ENCODE assay signal across 16 mouse cellular contexts in the genomic region with DNA sequence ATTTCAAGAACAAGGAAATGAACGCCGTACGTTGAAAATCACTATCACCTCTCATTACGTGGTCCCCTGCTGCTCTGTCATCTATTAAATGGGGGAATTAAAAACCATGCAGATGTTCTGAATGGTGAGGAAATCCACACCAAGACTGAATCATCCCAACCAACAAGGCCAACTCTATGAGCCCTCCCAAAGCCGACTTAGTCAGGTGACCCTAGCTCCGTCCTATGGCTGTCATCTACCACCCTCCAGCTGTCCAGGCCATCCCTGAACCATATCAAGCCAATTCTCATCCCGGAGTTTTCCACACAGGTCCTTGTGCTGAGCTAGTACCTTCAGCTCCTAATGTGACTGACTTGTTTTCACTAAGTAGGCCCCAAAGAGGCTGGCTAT. TPM values are rescaled to one million over a fixed set of nuclear protein-coding genes. Genes with fewer than 3 reads are reported as not detected.
DNase-seq lines count a peak whose midpoint lies in the region; ATAC-seq lines count a peak whose summit lies in the region.
"Had no signal": no experiment of that assay in that cellular context is flagged by ENCODE, and none has a peak within 500 bp of the region (broad histone marks: within the 10 kb centered on the region; RNA-seq: fewer than 3 reads in every experiment).

No protein-coding gene starts in this region.

- no peaks in the 10 kb centered on the region for H3K9me3 ChIP-seq in midbrain, embryonic 12.5 days
- no peaks in the 10 kb centered on the region for H3K9me3 ChIP-seq in midbrain, embryonic 10.5 days (replicated peaks)
- no peaks in the 10 kb centered on the region for H3K9me3 ChIP-seq in forebrain, embryonic 12.5 days
- H3K9me3 ChIP-seq in stomach, embryonic 14.5 days (ENCODE audit: control insufficient read depth, low read depth, low read length) = no peaks in the 10 kb centered on the region
- H3K9me3 ChIP-seq: G1E; limb, embryonic 13.5 days had no signal

- no peak overlapping the region for H3K4me2 ChIP-seq in midbrain, embryonic 12.5 days (replicated peaks)
- no peak overlapping the region for H3K4me2 ChIP-seq in forebrain, embryonic 12.5 days
- H3K4me2 ChIP-seq in stomach, embryonic 14.5 days (replicated peaks; ENCODE audit: low read depth, low read length) = no peak overlapping the region
- H3K4me2 ChIP-seq: limb, embryonic 13.5 days had no signal

- peaks cover 13% of the 10 kb centered on the region for H3K4me1 ChIP-seq in midbrain, embryonic 12.5 days
- peaks cover 15% of the 10 kb centered on the region; the same call in 1 of the 2 replicates for H3K4me1 ChIP-seq in midbrain, embryonic 10.5 days
- peaks cover 15% of the 10 kb centered on the region for H3K4me1 ChIP-seq in forebrain, embryonic 12.5 days
- no peaks in the 10 kb centered on the region for H3K4me1 ChIP-seq in stomach, embryonic 14.5 days (ENCODE audit: control insufficient read depth, insufficient read depth, low read length)
- H3K4me1 ChIP-seq: limb, embryonic 13.5 days had no signal

- 79% methylated on average over 7 of the region's 7 CpGs for WGBS in midbrain, embryonic 12.5 days
- WGBS in midbrain, embryonic 10.5 days = 90% methylated on average over 7 of the region's 7 CpGs
- 71% methylated on average over 7 of the region's 7 CpGs for WGBS in forebrain, embryonic 12.5 days
- WGBS in stomach, embryonic 14.5 days = 82% methylated on average over 7 of the region's 7 CpGs

- H3K4me3 ChIP-seq in midbrain, embryonic 12.5 days = no peak overlapping the region
- H3K4me3 ChIP-seq in midbrain, embryonic 10.5 days = no peak overlapping the region
- H3K4me3 ChIP-seq in forebrain, embryonic 12.5 days (replicated peaks) = no peak overlapping the region
- no peak overlapping the region for H3K4me3 ChIP-seq in stomach, embryonic 14.5 days (ENCODE audit: low read depth, low read length)
- H3K4me3 ChIP-seq: limb, embryonic 13.5 days had no signal

- H3K27me3 ChIP-seq in midbrain, embryonic 12.5 days = no peaks in the 10 kb centered on the region
- H3K27me3 ChIP-seq in midbrain, embryonic 10.5 days (ENCODE audit: low read depth, poor library complexity, severe bottlenecking) = no peaks in the 10 kb centered on the region
- no peaks in the 10 kb centered on the region for H3K27me3 ChIP-seq in forebrain, embryonic 12.5 days
- no peaks in the 10 kb centered on the region for H3K27me3 ChIP-seq in stomach, embryonic 14.5 days (ENCODE audit: control insufficient read depth, insufficient read depth, low read length)
- H3K27me3 ChIP-seq: limb, embryonic 13.5 days had no signal

- no peaks in the 10 kb centered on the region for H3K36me3 ChIP-seq in midbrain, embryonic 12.5 days
- peaks cover 47% of the 10 kb centered on the region for H3K36me3 ChIP-seq in midbrain, embryonic 10.5 days
- peaks cover 30% of the 10 kb centered on the region for H3K36me3 ChIP-seq in forebrain, embryonic 12.5 days (replicated peaks)
- no peaks in the 10 kb centered on the region for H3K36me3 ChIP-seq in stomach, embryonic 14.5 days (ENCODE audit: control insufficient read depth, insufficient read depth, low read length)
- H3K36me3 ChIP-seq: G1E; limb, embryonic 13.5 days had no signal

- peak; percentile 70 for DNase-seq in heart, adult 11 months
- no peak for DNase-seq in heart, adult 18-20 months
- no peak for DNase-seq in midbrain, embryonic 10.5 days (ENCODE audit: low spot score)
- DNase-seq in B cell, adult 2 months = no peak
- DNase-seq in adrenal gland, postnatal 25 days = no peak
- DNase-seq: adrenal gland, adult 8-10 months; cerebellum, adult 2 months; right cerebral cortex, adult 18-20 months; spleen, adult 18-20 months had no signal

- H3K27ac ChIP-seq in midbrain, embryonic 12.5 days (replicated peaks) = peak overlapping the region; percentile 35
- no peak overlapping the region for H3K27ac ChIP-seq in midbrain, embryonic 10.5 days (replicated peaks)
- H3K27ac ChIP-seq in forebrain, embryonic 12.5 days = peak overlapping the region; percentile 37
- H3K27ac ChIP-seq in stomach, embryonic 14.5 days (ENCODE audit: low read length) = peak overlapping the region; percentile 33; the same call in 1 of the 2 replicates
- H3K27ac ChIP-seq: kidney, postnatal 0 days; limb, embryonic 13.5 days had no signal

- H3K9ac ChIP-seq in midbrain, embryonic 12.5 days (replicated peaks) = no peak overlapping the region
- no peak overlapping the region for H3K9ac ChIP-seq in forebrain, embryonic 12.5 days
- no peak overlapping the region for H3K9ac ChIP-seq in stomach, embryonic 14.5 days (replicated peaks; ENCODE audit: low read depth, low read length)
- H3K9ac ChIP-seq: limb, embryonic 13.5 days had no signal

- ATAC-seq in midbrain, embryonic 12.5 days (ENCODE audit: low FRiP score, low read depth) = no peak
- ATAC-seq in forebrain, embryonic 12.5 days (ENCODE audit: low FRiP score) = 0 out of 2 replicates have a peak, but pooled peaks have one; percentile 17
- ATAC-seq in stomach, embryonic 14.5 days (ENCODE audit: insufficient number of reproducible peaks, insufficient read depth, low FRiP score, low read depth) = no peak

RNA-seq across cellular contexts. Expression of a gene that starts 49.6 kb away (rescaled TPM):
- under 1 TPM; 0.17 to 0.28 TPM for total RNA-seq in heart, adult 18-20 months (2021)
- polyA plus RNA-seq in midbrain, embryonic 12.5 days (2016; fragmentation: Nextera tagmentation; extraction: Ambion mirVana) = 21.7 and 28.3 TPM in 2 replicates
- polyA plus RNA-seq in midbrain, embryonic 10.5 days (2016; fragmentation: Nextera tagmentation; extraction: Ambion mirVana) = 24.7 and 26.0 TPM in 2 replicates
- 44.9 and 51.8 TPM in 2 replicates for polyA plus RNA-seq in forebrain, embryonic 12.5 days (2016; fragmentation: Nextera tagmentation; extraction: Ambion mirVana)
- polyA plus RNA-seq in stomach, embryonic 14.5 days (2014; fragmentation: Nextera tagmentation; extraction: Ambion mirVana) = 3.7 and 5.3 TPM in 2 replicates
- 1.1 and 1.2 TPM in 2 replicates for total RNA-seq in adrenal gland, postnatal 25 days (2021)
- total RNA-seq: monocyte, adult 5-6 weeks had no signal
- polyA plus RNA-seq: G1E had no signal
